Mouse (Mus musculus) fibroblast of lung, adult 2 months (primary cell): ENCODE results near the gene Zfp488.

Source experiments
- DNase-seq: peaks from one replicate; pipeline ENCODE4 v3.0.0-alpha.2; 2011; ENCODE audit warnings: low read depth

The Zfp488 gene

DNA sequence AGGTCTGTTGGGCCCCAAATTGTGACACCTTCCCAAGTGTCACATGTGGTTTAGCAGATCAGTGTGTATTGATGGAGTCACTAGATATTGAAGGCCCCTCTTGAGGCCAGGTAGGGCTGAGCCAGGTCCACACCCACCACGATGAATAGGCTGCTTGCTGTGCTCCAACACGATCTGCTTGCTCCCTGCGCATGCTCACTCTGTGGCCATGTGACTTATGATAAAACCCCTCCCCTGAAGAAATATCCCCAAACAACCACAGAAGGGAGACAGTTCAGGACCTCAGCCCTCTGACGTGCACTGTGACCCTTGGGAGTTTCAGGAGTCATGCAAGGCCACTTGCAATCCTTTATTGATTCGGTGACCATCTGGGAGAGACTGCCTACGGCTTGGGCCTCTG, 32.4 kb downstream of the Zfp488 start:
- no peak for DNase-seq

- DNase-seq, result no peak
Observed at GRCm38 (mm10) chr14:33942222-33942621, 36.3 kb downstream of the Zfp488 start.

DNA sequence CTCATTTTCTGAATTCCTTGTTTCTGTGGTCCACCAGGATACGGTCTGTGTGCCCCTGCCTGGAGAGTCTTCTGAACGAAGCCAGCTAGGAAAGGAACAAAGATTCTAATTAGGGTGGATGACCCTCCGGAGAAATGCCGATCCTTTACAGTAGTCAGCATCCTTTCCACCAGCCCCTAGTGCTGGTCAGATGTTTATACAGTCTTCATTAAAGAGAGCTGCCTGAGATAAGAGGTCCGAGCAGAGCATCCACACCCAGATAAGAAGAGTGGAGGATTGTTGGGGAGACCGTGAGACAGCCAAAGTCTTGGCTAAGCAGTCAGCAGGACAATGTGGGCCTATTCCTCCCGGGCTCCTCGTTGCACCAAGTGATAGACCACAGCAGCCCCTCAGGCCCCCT, 37.8 kb downstream of the Zfp488 start, which contains the start of gene Gdf2:
Gdf2 (plus strand) TSS at position 301 of the 400 bp plus-strand sequence.
- DNase-seq, result no peak

- no peak for DNase-seq
Observed at GRCm38 (mm10) chr14:33939117-33939516, 39.4 kb downstream of the Zfp488 start.

- DNase-seq, result no peak
Observed at GRCm38 (mm10) chr14:33933778-33934317, 44.7 kb downstream of the Zfp488 start.

GRCm38 (mm10) chr14:33932935-33933703, 45.4 kb downstream of the Zfp488 start:
- DNase-seq, result no peak

GRCm38 (mm10) chr14:33931853-33932252, 46.7 kb downstream of the Zfp488 start:
- DNase-seq, result no peak

DNA sequence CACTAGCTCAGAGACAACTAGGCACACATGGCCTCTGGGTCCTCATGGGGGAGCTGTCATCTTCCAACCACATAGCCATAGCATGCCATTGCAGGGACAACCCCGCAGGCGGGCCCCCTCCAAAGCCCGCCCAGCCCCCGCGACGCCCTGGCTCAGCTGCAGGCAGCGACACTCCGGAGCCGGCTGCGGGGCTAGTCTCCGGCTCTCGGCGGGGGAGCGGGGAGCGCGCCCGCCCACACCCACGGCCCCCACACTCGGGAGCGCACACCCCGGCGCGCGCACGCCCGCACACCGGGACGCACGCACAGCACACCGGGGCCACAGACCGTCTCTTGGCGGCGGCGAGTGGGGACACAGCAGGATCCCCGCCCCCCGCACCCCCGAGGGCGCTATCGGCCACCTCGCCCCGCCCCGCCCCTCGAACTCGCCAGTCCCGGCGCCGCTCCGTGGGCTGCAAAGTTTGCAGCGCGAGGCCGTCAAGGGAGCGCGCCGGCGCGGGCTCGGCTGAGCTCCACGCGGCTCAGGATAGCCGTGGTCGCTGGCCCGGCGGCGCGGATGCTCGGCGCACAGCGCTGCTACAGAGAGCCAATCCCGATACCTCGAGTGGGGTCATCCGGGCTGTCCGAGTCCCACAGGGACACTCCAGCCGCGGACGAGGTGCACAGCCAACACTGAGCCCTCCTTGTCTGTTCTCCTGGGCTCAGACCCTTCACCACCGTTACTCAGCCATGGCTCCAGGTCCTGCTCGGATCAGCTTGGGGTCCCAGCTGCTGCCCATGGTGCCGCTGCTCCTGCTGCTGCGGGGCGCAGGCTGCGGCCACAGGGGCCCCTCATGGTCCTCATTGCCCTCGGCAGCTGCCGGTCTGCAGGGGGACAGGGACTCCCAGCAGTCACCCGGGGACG, 55.1 kb downstream of the Zfp488 start, which contains the start of gene Gdf10:
Gdf10 (plus strand) TSS at position 420 of the 903 bp plus-strand sequence.
- no peak for DNase-seq

DNA sequence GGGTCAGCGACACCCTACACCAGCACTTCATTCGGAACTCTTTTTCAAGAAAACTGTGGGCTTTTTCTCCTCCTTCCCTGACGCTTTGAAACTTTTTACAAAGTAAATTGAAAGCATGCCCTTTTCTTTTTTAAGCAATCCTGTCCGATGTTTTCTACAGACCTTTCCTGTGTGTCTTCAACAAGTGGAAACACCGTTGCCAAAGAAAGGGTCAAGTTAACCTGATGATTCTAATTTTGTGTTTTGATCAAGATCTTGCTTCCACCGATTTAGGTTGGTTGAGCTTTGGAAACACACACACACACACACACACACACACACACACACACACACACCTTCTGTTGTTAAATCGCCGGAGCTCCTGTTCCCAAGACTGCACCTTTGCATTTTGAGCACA, 55.8 kb downstream of the Zfp488 start:
- DNase-seq, result no peak

- no peak for DNase-seq
Observed at GRCm38 (mm10) chr14:33920727-33921559, 57.6 kb downstream of the Zfp488 start.
